Mouse (Mus musculus) megakaryocyte, embryonic 14.5 days (primary cell): ENCODE data around the gene Tle1. TPM values are rescaled to one million over a fixed set of nuclear protein-coding genes. Genes with fewer than 3 reads are reported as not detected.

ENCODE experiments used
- H3K27me3 ChIP-seq: replicated peaks from 2 replicates; pipeline ENCODE3; 2012; ENCODE audit warnings: inconsistent platforms
- H3K36me3 ChIP-seq: replicated peaks from 2 replicates; pipeline ENCODE3; 2012; ENCODE audit warnings: low read length, inconsistent platforms, mixed read lengths
- H3K4me1 ChIP-seq: 2 replicates; pipeline ENCODE4 v1.6.1; 2012; ENCODE audit warnings: inconsistent platforms
- H3K4me3 ChIP-seq: replicated peaks from 2 replicates; pipeline ENCODE3; 2012; ENCODE audit warnings: moderate library complexity, mild to moderate bottlenecking, inconsistent platforms
- H3K9me3 ChIP-seq: 2 replicates; pipeline ENCODE4 v1.6.1; 2012; ENCODE audit warnings: inconsistent platforms
- FLI1 ChIP-seq: IDR thresholded peaks from 2 replicates; pipeline ENCODE4 v1.6.1; 2012; ENCODE audit warnings: low read length, inconsistent platforms, mixed read lengths
- GATA1 ChIP-seq: IDR thresholded peaks from 3 replicates; pipeline ENCODE4 v1.6.1; 2012; ENCODE audit warnings: mixed read lengths, low read length, inconsistent platforms, borderline replicate concordance
- polyA plus RNA-seq: library from polyadenylated mRNA; stranded (reverse); fragments of >175 nt; gene quantifications from 2 replicates; pipeline ENCODE4 v1.2.3, GENCODE M21; 2012; ENCODE audit warnings: low replicate concordance; ENCODE audit not compliant: insufficient read depth

Tle1 gene
- polyA plus RNA-seq, 1 experiment, result 8.8 TPM

DNA sequence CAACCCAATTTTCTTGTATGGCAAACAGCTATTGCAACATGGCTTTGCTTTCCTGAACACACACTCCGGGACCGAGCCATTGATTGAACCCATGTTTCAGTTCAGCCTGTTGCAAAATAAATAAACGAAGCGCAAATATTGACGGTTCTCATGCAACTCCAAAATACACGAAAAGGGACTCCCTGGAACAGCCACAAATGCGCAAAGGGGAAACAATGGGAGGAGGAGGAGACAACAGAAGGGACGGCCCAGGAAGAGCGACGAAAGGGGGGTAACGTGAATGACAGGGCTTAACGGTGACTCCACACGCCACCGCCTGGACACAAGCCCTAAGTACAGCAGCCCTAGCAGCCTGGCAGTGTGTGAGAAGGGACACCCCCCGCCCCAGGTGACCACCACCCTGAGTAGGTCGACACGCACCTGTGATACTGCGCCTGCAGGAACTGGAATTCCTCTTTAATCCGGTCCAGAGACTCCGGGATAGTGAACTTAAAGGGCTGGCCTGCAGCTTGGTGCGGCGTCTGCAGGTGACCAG, 1.8 kb downstream of the Tle1 start:
- no peaks in the 10 kb centered on the region for H3K9me3 ChIP-seq
- H3K36me3 ChIP-seq, result peaks cover 18% of the 10 kb centered on the region
- peaks cover 19% of the 10 kb centered on the region for H3K27me3 ChIP-seq
- no peak for TF ChIP-seq FLI1
- TF ChIP-seq GATA1, result no peak
- H3K4me3 ChIP-seq, result peak overlapping the region; percentile 97
- H3K4me1 ChIP-seq, result peaks cover 63% of the 10 kb centered on the region

- H3K4me3 ChIP-seq, result peak overlapping the region; percentile 97
- H3K9me3 ChIP-seq, result no peaks in the 10 kb centered on the region
- peaks cover 12% of the 10 kb centered on the region for H3K27me3 ChIP-seq
- no peak for TF ChIP-seq GATA1
- TF ChIP-seq FLI1, result no peak
- H3K4me1 ChIP-seq, result peaks cover 72% of the 10 kb centered on the region
- H3K36me3 ChIP-seq, result peaks cover 22% of the 10 kb centered on the region
Observed at GRCm38 (mm10) chr4:72197888-72198605, 2.7 kb downstream of the Tle1 start.

DNA sequence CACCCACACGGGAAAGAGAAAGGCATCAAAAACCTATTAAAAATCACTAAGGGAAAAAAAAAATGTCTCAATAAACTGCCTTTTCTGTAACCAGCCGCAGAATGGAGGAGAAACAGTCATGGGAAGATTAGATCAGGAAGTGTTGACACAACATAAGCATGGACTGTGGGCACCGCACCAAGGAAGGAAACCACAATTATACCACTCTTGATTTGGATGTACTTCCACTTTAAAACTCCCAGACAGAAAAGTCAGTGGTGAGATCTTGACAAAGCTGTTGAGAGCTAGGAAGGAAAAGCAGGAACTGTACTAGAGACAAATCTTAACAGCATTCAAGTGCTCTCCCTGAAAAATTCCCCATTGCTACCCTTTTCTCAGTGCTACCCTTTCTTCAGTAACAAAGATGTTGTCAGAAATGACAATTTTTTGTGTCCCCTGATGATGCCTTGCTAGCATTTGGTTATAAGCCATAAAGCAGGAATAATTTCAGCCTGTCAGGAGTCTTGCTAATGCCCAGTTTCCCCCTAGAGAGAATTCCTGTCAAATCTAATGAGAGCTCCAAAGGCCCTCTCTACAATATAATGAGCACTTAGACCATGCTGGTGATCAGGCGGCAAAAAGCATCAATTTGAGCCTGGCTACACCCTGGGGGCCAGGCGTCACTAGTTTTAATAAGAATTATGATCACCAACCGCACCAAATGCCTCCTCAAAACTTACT, 5.4 kb downstream of the Tle1 start:
- no peaks in the 10 kb centered on the region for H3K9me3 ChIP-seq

DNA sequence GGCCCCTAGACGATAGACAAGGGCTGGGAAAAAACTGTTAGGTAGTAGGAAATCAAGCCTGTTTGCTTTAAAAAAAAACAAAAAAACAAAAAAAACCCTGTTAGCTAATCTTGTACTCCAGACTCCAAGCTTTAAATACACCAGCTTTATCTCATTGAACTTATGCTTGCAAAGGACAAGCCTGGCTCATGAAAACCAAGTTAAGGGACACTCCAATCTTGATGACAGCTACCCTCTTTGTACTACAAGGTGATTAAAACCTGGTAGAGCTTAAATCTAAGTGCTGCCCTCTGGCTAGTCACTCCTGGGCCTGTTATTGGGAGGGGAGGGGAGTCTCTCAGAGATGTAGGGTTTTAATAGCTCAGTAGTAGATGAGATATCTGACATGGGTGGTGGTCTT, 7.4 kb downstream of the Tle1 start:
- Histone ChIP-seq H3K4me3 (no peak overlapping the region), H3K36me3 (peaks cover 57% of the 10 kb centered on the region), H3K4me1 (peaks cover 53% of the 10 kb centered on the region), H3K9me3 (no peaks in the 10 kb centered on the region), H3K27me3 (no peaks in the 10 kb centered on the region)
- TF ChIP-seq FLI1, result no peak
- TF ChIP-seq GATA1, result no peak

More for the DNA sequence above, 5.4 kb downstream of the Tle1 start:
- Histone ChIP-seq H3K27me3 (no peaks in the 10 kb centered on the region), H3K36me3 (peaks cover 43% of the 10 kb centered on the region), H3K4me3 (no peak overlapping the region), H3K4me1 (peaks cover 68% of the 10 kb centered on the region)
- no peak for TF ChIP-seq GATA1
- no peak for TF ChIP-seq FLI1

- TF ChIP-seq FLI1, result no peak
- TF ChIP-seq GATA1, result no peak
- no peak overlapping the region for H3K4me3 ChIP-seq
- H3K9me3 ChIP-seq, result no peaks in the 10 kb centered on the region
- peaks cover 19% of the 10 kb centered on the region for H3K4me1 ChIP-seq
- H3K36me3 ChIP-seq, result peaks cover 47% of the 10 kb centered on the region
- H3K27me3 ChIP-seq, result no peaks in the 10 kb centered on the region
Observed at GRCm38 (mm10) chr4:72184476-72184875, 16.2 kb downstream of the Tle1 start.

GRCm38 (mm10) chr4:72182343-72182988, 18.3 kb downstream of the Tle1 start:
- H3K4me3 ChIP-seq, result no peak overlapping the region
- peaks cover 33% of the 10 kb centered on the region for H3K36me3 ChIP-seq
- H3K4me1 ChIP-seq, result peaks cover 19% of the 10 kb centered on the region
- TF ChIP-seq GATA1, result no peak
- no peak for TF ChIP-seq FLI1
- H3K9me3 ChIP-seq, result no peaks in the 10 kb centered on the region
- H3K27me3 ChIP-seq, result no peaks in the 10 kb centered on the region

DNA sequence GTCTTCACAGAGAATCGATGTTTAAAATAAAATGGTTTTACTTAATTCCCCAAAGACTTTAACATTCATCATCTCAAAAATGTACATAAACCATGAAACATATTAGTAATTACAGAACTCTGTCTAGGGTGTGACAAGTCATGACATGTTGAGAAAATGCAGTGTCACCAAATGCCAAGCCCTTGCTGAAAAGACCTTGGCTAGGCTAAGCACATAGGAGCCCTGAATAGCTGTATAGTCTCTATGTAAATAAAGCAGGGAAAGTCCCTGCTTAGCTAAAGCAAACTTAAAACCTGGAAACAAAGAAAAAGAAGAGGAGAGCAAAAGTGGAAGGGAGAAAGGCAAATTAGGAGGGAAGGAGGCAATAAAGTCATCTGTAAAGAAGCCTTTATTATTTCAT, 24.8 kb downstream of the Tle1 start:
- H3K27me3 ChIP-seq, result no peaks in the 10 kb centered on the region
- TF ChIP-seq GATA1, result no peak
- no peak for TF ChIP-seq FLI1
- H3K4me1 ChIP-seq, result peaks cover 4% of the 10 kb centered on the region; the same call in 1 of the 2 replicates
- H3K36me3 ChIP-seq, result peaks cover 21% of the 10 kb centered on the region
- no peak overlapping the region for H3K4me3 ChIP-seq
- H3K9me3 ChIP-seq, result no peaks in the 10 kb centered on the region

GRCm38 (mm10) chr4:72168267-72168666, 32.5 kb downstream of the Tle1 start:
- H3K36me3 ChIP-seq, result peaks cover 57% of the 10 kb centered on the region
- H3K9me3 ChIP-seq, result no peaks in the 10 kb centered on the region
- H3K4me3 ChIP-seq, result no peak overlapping the region
- no peaks in the 10 kb centered on the region for H3K27me3 ChIP-seq
- H3K4me1 ChIP-seq, result peaks cover 9% of the 10 kb centered on the region
- TF ChIP-seq GATA1 (no peak), FLI1 (no peak)

DNA sequence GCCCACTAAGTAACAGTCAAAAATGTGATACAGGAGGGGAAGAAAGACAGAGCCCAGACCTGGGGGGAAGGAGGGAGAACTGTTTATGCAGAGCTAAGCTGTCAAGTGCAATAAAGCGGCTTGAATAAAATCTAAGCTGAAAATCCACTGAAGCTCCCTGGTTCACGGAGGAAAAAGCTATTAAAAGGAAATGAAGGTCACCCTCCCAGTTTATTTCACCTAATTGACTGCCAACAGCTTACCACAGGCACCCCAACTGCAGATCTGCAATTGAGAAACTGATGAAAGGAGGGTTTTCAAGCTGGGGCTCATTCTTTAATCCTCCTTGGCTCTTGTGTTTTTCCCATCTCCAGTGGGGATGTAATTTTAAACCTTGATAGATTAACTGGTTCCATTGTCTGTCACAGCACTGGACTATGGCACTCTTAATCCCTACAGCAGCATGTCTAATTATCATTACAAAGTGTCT, 32.9 kb downstream of the Tle1 start:
- H3K27me3 ChIP-seq, result no peaks in the 10 kb centered on the region
- TF ChIP-seq FLI1, result no peak
- no peak for TF ChIP-seq GATA1
- H3K36me3 ChIP-seq, result peaks cover 61% of the 10 kb centered on the region
- H3K4me1 ChIP-seq, result peaks cover 9% of the 10 kb centered on the region
- H3K9me3 ChIP-seq, result no peaks in the 10 kb centered on the region
- H3K4me3 ChIP-seq, result no peak overlapping the region

DNA sequence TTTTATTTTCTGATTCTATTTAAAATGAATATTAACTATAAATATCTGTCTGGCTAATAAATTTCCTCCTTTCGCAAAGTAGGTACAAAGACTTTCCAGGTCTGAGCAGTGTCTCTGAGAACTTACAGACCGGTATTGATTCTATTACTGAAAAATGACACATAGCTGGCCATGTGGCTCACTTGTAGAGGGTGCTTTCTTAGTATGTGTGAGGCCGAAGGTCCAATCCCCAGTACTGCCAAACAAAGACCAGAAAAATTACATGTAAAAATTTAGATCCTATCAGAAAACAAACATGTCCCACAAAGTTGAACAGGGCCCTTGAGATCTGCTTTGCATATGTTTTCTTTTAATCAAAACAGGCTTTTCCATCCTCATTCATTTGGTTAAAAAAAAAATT, 33.5 kb downstream of the Tle1 start:
- H3K9me3 ChIP-seq, result no peaks in the 10 kb centered on the region
- no peak for TF ChIP-seq GATA1
- TF ChIP-seq FLI1, result no peak
- peaks cover 9% of the 10 kb centered on the region for H3K4me1 ChIP-seq
- peaks cover 65% of the 10 kb centered on the region for H3K36me3 ChIP-seq
- H3K4me3 ChIP-seq, result no peak overlapping the region
- no peaks in the 10 kb centered on the region for H3K27me3 ChIP-seq
